Mouse (Mus musculus): Measurements from ENCODE around the gene Sema5a.

- TF ChIP-seq CTCF (IDR thresholded peaks at IDR 0.05; ENCODE audit: insufficient read depth, low read length) (no peak), POLR2A (IDR thresholded peaks at IDR 0.05; ENCODE audit: borderline replicate concordance, extremely low read depth, low read depth, low read length) (no peak)
Measured at GRCm38 (mm10) chr15:32330427-32330826, 85.8 kb downstream of the Sema5a start.
